Mouse (Mus musculus) embryonic stem cell, embryonic (primary cell): ENCODE measurements around the gene Hoxc10.

Experiments
- CTCF ChIA-PET, 4 experiments: fragments of 300-600 bp in 2 of 4; fragments of 350-600 bp in 2 of 4; sonication (Branson Sonifier 250); formaldehyde crosslinking; loops; one replicate each; lab custom pipeline; 2022; ENCODE audit warnings: inconsistent platforms in 2 of 4; lab: Charles Lee
- POLR2A ChIA-PET, 4 experiments: fragments of 300-600 bp in 2 of 4; fragments of 350-600 bp in 2 of 4; sonication (Branson Sonifier 250); formaldehyde crosslinking; loops; one replicate each; lab custom pipeline; 2022; ENCODE audit warnings: antibody characterized with exemption in 4 of 4, inconsistent platforms in 1 of 4; lab: Charles Lee

Gene Hoxc10

DNA sequence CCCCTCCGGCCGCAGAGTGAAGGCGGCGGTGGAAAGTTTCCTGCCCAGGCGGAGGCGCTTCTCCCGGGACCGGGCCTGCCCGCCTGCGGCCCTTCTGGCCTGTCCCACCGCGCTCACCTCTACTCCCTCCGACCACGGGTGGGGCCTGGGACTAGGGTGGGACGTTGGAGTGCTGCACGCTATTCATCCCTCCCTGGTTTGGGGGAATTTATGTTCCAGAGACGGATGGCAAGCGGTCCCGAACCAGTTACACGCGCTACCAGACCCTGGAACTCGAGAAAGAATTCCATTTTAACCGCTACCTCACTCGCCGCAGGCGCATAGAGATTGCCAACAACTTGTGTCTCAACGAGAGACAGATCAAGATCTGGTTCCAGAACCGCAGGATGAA, 48.4 kb downstream of the Hoxc10 start:
- CTCF ChIA-PET, result interaction anchor here in 2 of 4 experiments (1.0 to 1.3 kb wide), 5 partner anchors 48 to 168 kb away, joined by 3 to 10 read pairs (median 3); partner anchors contain the start of genes Hoxc10 (in 1 of the 2) and Hoxc5 (in 1 of the 2)
- POLR2A ChIA-PET, result interaction anchor here in 2 of 4 experiments (0.6 to 1.2 kb wide), 4 partner anchors 17 to 163 kb away, joined by 3 to 6 read pairs (median 4); no protein-coding TSS in a partner anchor

DNA sequence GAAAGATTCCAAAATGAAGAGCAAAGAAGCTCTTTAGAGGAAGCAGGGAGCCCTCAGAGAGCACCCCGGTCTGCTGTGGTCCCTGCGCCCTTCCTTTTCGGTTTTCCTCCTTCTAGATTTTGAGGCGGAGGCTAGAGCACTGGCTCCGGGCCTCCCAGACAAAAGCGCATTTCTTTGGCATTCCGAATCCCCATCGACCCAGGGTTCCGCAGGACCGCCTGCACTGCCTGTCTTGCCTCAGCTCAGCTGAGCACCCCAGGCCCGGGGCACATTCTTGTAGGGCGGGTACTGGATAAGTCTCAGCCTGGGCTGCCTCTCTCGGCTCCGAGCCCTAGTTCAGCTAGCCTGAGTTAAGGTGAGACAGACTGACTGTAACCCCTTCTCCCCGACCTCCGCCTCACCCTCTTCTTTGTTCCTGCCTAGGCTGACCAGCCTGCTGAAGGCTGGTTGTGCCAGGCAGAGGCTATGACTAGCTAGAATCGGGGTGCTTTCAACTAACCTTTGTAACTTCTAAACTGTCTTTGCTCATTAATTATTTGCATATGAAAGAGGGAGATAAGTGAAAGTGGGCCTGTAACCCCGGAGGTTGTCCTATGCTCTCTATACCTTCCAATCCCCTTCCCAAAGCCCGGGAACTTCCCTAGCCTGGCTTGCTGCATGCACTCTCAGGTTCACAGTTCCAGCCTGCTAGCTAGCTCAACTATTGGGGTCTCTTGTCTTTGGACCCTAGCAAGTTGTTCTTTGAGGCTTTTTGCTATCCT, 49.0 kb downstream of the Hoxc10 start:
- POLR2A ChIA-PET, result interaction anchor here in 3 of 4 experiments (0.6 to 1.2 kb wide), 6 partner anchors 16 to 163 kb away, joined by 3 to 6 read pairs (median 3); no protein-coding TSS in a partner anchor
- CTCF ChIA-PET, result interaction anchor here in 2 of 4 experiments (1.0 to 1.3 kb wide), 5 partner anchors 48 to 167 kb away, joined by 3 to 10 read pairs (median 3); partner anchors contain the start of genes Hoxc10 (in 1 of the 2) and Hoxc5 (in 1 of the 2)

DNA sequence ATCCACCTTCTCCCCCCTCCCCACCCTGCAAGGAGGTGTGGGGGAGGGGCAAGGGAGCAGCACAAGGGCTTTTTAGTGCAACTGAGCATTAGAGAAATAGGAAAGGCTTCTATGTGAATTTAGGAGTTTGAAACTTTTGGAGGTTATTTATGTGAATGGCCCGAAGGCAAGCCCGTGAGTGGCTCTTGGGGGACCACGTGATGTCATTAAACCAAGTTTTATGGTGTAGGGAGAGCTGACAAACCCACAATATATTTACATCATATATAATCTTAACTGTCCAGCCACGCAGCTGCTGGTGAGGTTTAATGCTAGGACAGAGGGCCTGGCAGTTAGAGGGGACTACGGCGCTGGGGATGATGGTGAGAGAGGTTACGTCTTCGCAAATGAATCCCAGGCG, 52.0 kb downstream of the Hoxc10 start, which contains the start of gene Hoxc4:
Gene Hoxc4, plus strand, starts transcription at position 299 of the 400 bp plus-strand sequence.
- ChIA-PET CTCF (interaction anchor here in 1 of 4 experiments (1.1 to 1.3 kb wide), 2 partner anchors 147 to 158 kb away, joined by 3 read pairs; no protein-coding TSS in a partner anchor), POLR2A (interaction anchor here in 1 of 4 experiments (0.9 kb wide), 1 partner anchor 20 kb away, joined by 3 read pairs; no protein-coding TSS in a partner anchor)

DNA sequence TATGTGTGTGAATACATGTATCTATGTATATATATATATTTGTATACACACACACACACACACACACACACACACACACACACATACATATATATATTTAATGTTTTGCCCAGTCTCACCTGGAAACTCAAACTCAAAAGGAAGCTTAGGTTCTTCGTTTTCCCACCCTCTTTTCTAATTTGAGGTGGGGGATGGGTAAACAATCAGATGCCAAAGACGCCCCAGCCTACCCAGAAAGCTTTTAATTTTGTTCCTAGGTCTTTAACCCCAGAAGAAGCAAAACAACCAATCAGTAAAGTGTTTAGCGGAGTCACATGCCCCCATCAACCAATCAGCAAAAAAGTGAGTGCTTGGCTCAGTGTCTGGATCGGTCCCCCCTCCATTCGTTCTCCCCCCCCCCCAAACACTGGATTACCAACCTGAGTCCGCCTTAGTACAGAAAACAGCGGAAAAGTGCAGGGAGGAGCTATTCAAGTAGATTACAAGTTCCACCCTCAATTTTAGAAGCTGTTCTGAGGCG, 54.4 kb downstream of the Hoxc10 start:
- ChIA-PET CTCF (interaction anchor here in 3 of 4 experiments (0.6 to 2.7 kb wide), 5 partner anchors 128 to 323 kb away, joined by 3 to 11 read pairs (median 6); no protein-coding TSS in a partner anchor), POLR2A (interaction anchor here in 2 of 4 experiments (0.6 to 2.2 kb wide), 6 partner anchors 14 to 359 kb away, joined by 3 to 10 read pairs (median 4); partner anchors contain the start of gene Hoxc8 (in 1 of the 2))
